Mouse (Mus musculus): ENCODE data around the gene Itpkc. TPM values are rescaled to one million over a fixed set of nuclear protein-coding genes. Genes with fewer than 3 reads are reported as not detected.

Gene Itpkc
- total RNA-seq, 2 experiments from 2014 or later: 8.0 TPM

GRCm38 (mm10) chr7:27243211-27243610, 14.8 kb upstream of the Itpkc start:
- intact Hi-C loops (cut with DNase I): no loop called here
- DNase-seq (ENCODE audit: low spot score in 2 of 2): no peak

GRCm38 (mm10) chr7:27238568-27238967, 10.1 kb upstream of the Itpkc start:
- DNase-seq (ENCODE audit: low spot score in 2 of 2): no peak
- intact Hi-C loops (cut with DNase I): no loop called here

GRCm38 (mm10) chr7:27237527-27237926, 9.1 kb upstream of the Itpkc start:
- intact Hi-C loops (cut with DNase I): no loop called here
- no peak for DNase-seq (ENCODE audit: low spot score in 2 of 2)

- intact Hi-C loops (cut with DNase I): no loop called here
- no peak for DNase-seq (ENCODE audit: low spot score in 2 of 2)
Observed at GRCm38 (mm10) chr7:27235726-27236125, 7.3 kb upstream of the Itpkc start.

GRCm38 (mm10) chr7:27233300-27233699, 4.8 kb upstream of the Itpkc start:
- intact Hi-C loops (cut with DNase I): loop anchor here (5.0 kb wide), 1 partner anchor 66 kb away; the partner anchor contains the start of gene Egln2
- no peak for DNase-seq (ENCODE audit: low spot score in 2 of 2)

- peak; percentile 90 to 92 for DNase-seq (ENCODE audit: low spot score in 2 of 2)
- intact Hi-C loops (cut with DNase I): loop anchor here (5.0 kb wide), 1 partner anchor 66 kb away; the partner anchor contains the start of gene Egln2
Observed at GRCm38 (mm10) chr7:27232781-27233281, 4.4 kb upstream of the Itpkc start, which contains the start of gene Coq8b. TSS of gene Coq8b (plus strand) at chr7:27233023.

GRCm38 (mm10) chr7:27231693-27232331, 3.4 kb upstream of the Itpkc start:
- intact Hi-C loops (cut with DNase I): loop anchor here (5.0 kb wide), 1 partner anchor 65 kb away; the partner anchor contains the start of gene Egln2
- peak; percentile 83 to 89 for DNase-seq (ENCODE audit: low spot score in 2 of 2)

GRCm38 (mm10) chr7:27230781-27231180, 2.3 kb upstream of the Itpkc start:
- no peak for DNase-seq (ENCODE audit: low spot score in 2 of 2)
- intact Hi-C loops (cut with DNase I): loop anchor here (5.0 kb wide), 1 partner anchor 63 kb away; the partner anchor contains the start of gene Egln2

GRCm38 (mm10) chr7:27228865-27229264, 404 bp upstream of the Itpkc start:
- intact Hi-C loops (cut with DNase I): loop anchor here (5.0 kb wide), 1 partner anchor 33 kb away; no protein-coding TSS in a partner anchor
- no peak for DNase-seq (ENCODE audit: low spot score in 2 of 2)

GRCm38 (mm10) chr7:27227676-27228075, 785 bp downstream of the Itpkc start:
- intact Hi-C loops (cut with DNase I): loop anchor here (5.0 kb wide), 1 partner anchor 35 kb away; no protein-coding TSS in a partner anchor
- DNase-seq (ENCODE audit: low spot score in 2 of 2): peak in 1 of 2 experiments; percentile 28

GRCm38 (mm10) chr7:27227276-27227675, 1.2 kb downstream of the Itpkc start:
- no peak for DNase-seq (ENCODE audit: low spot score in 2 of 2)
- intact Hi-C loops (cut with DNase I): loop anchor here (5.0 kb wide), 1 partner anchor 35 kb away; no protein-coding TSS in a partner anchor

- intact Hi-C loops (cut with DNase I): loop anchor here (5.0 kb wide), 1 partner anchor 37 kb away; no protein-coding TSS in a partner anchor
- DNase-seq (ENCODE audit: low spot score in 2 of 2): peak; percentile 50
Observed at GRCm38 (mm10) chr7:27224877-27225575, 3.4 kb downstream of the Itpkc start.

- no peak for DNase-seq (ENCODE audit: low spot score in 2 of 2)
- intact Hi-C loops (cut with DNase I): no loop called here
Observed at GRCm38 (mm10) chr7:27222538-27222937, 5.9 kb downstream of the Itpkc start.

- no peak for DNase-seq (ENCODE audit: low spot score in 2 of 2)
- intact Hi-C loops (cut with DNase I): no loop called here
Observed at GRCm38 (mm10) chr7:27221939-27222338, 6.5 kb downstream of the Itpkc start.

- no peak for DNase-seq (ENCODE audit: low spot score in 2 of 2)
- intact Hi-C loops (cut with DNase I): no loop called here
Observed at GRCm38 (mm10) chr7:27219937-27220336, 8.5 kb downstream of the Itpkc start.

GRCm38 (mm10) chr7:27218586-27218985, 9.9 kb downstream of the Itpkc start:
- intact Hi-C loops (cut with DNase I): no loop called here
- DNase-seq (ENCODE audit: low spot score in 2 of 2): no peak

- DNase-seq (ENCODE audit: low spot score in 2 of 2): no peak
- intact Hi-C loops (cut with DNase I): no loop called here
Observed at GRCm38 (mm10) chr7:27212626-27213025, 15.8 kb downstream of the Itpkc start.

- DNase-seq (ENCODE audit: low spot score in 2 of 2): no peak
- intact Hi-C loops (cut with DNase I): no loop called here
Observed at GRCm38 (mm10) chr7:27203730-27204449, 24.6 kb downstream of the Itpkc start.

GRCm38 (mm10) chr7:27198779-27199178, 29.7 kb downstream of the Itpkc start:
- intact Hi-C loops (cut with DNase I): no loop called here
- DNase-seq (ENCODE audit: low spot score in 2 of 2): no peak

- intact Hi-C loops (cut with DNase I): no loop called here
- no peak for DNase-seq (ENCODE audit: low spot score in 2 of 2)
Observed at GRCm38 (mm10) chr7:27198355-27198754, 30.1 kb downstream of the Itpkc start.
